Mouse (Mus musculus) limb, embryonic 14.5 days (tissue): ENCODE results near the gene Timm22. TPM values are rescaled to one million over a fixed set of nuclear protein-coding genes. Genes with fewer than 3 reads are reported as not detected.
A peak's percentile ranks its signal among the peaks of the same experiment; 100 is the strongest.

Experiments
- ATAC-seq: fragments of 200-750 bp; cut with Nextera tagmentation; 2 replicates; pipeline ENCODE4 v1.8.0; 2017; ENCODE audit warnings: low read depth, moderate number of reproducible peaks, moderate TSS enrichment; ENCODE audit not compliant: low FRiP score
- DNase-seq: peaks from one replicate; pipeline ENCODE4 v3.0.0-alpha.2; 2015; ENCODE audit warnings: low spot score
- H3K27ac ChIP-seq: fragments of 300-500 bp; sonication (generic); replicated peaks from 2 replicates; pipeline ENCODE4 v1.5.1; 2014; ENCODE audit warnings: low read depth, mild to moderate bottlenecking, low read length, moderate library complexity, mixed read lengths
- H3K27me3 ChIP-seq: fragments of 300-500 bp; sonication (generic); 2 replicates; pipeline ENCODE4 v1.6.1; 2014; ENCODE audit warnings: low read length, mixed read lengths; ENCODE audit not compliant: control insufficient read depth, insufficient read depth
- H3K36me3 ChIP-seq: fragments of 300-500 bp; sonication (generic); 2 replicates; pipeline ENCODE4 v1.6.1; 2014; ENCODE audit warnings: mild to moderate bottlenecking, low read length, moderate library complexity, mixed read lengths; ENCODE audit not compliant: control insufficient read depth, insufficient read depth
- H3K4me1 ChIP-seq: fragments of 300-500 bp; sonication (generic); 2 replicates; pipeline ENCODE4 v1.6.1; 2014; ENCODE audit warnings: antibody characterized with exemption, low read length, mixed read lengths; ENCODE audit not compliant: control insufficient read depth, insufficient read depth
- H3K4me2 ChIP-seq: fragments of 300-500 bp; sonication (generic); replicated peaks from 2 replicates; pipeline ENCODE4 v1.6.1; 2014; ENCODE audit warnings: low read depth, mild to moderate bottlenecking, low read length, moderate library complexity; ENCODE audit not compliant: severe bottlenecking
- H3K4me3 ChIP-seq: fragments of 300-500 bp; sonication (generic); replicated peaks from 2 replicates; pipeline ENCODE4 v1.5.1; 2014; ENCODE audit warnings: low read length
- H3K9ac ChIP-seq: fragments of 300-500 bp; sonication (generic); 2 replicates; pipeline ENCODE4 v1.6.1; 2014; ENCODE audit warnings: mild to moderate bottlenecking, low read depth, low read length, moderate library complexity; ENCODE audit not compliant: severe bottlenecking
- H3K9me3 ChIP-seq: fragments of 300-500 bp; sonication (generic); 2 replicates; pipeline ENCODE4 v1.6.1; 2016; ENCODE audit warnings: low read length; ENCODE audit not compliant: control insufficient read depth
- POLR2A ChIP-seq: fragments of 200-500 bp; IDR thresholded peaks from 2 replicates; pipeline ENCODE4 v1.8.0; 2012; ENCODE audit warnings: inconsistent platforms, mild to moderate bottlenecking, moderate library complexity, borderline replicate concordance; ENCODE audit not compliant: insufficient read depth, insufficient read length; ENCODE audit errors: extremely low read depth
- WGBS: fragments of 180-500 bp; shearing (Covaris S2); extraction: QIAGEN DNeasy Blood & Tissue Kit; methylation state at CpG from one replicate; pipeline ENCODE4 v1.1.7; 2014; 5-methylcytosine and 5-hydroxymethylcytosine counted together
- polyA plus RNA-seq, 2 experiments: library from polyadenylated mRNA; depleted of rRNA in 1 of 2; stranded (reverse) in 1 of 2; unstranded in 1 of 2; fragments of >200 nt; fragmentation: Nextera tagmentation in 1 of 2; extraction: Ambion mirVana in 1 of 2; gene quantifications; 2 replicates each; pipeline versions ENCODE4 v1.2.1 to v1.2.3; 2012 to 2014

The Timm22 gene
- polyA plus RNA-seq, 2 experiments = 38.5 to 125 TPM

DNA sequence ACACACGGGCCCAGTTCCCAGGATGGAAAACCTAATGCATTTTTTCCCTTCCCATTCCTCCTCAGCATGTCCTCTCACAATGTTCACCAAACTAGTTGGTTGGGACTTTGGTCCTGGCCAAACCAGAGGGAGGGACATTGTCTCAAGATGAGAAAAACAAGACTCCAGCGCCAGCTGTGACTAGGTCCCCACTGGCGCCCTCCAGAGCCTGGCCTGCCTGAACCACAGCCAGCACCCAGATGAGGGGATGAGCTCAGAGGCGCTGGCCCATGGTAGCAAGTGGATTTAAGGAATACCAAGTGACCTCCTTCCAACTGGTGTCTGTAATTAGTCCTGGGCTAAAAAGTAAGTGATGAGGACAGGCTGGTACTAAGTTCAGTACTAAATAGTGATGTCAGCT lies 14.1 kb downstream of the Timm22 start:
- Histone ChIP-seq H3K9ac (no peak overlapping the region), H3K4me1 (peaks cover 4% of the 10 kb centered on the region; the same call in 1 of the 2 replicates), H3K36me3 (peaks cover 87% of the 10 kb centered on the region), H3K27ac (no peak overlapping the region), H3K27me3 (no peaks in the 10 kb centered on the region), H3K4me3 (no peak overlapping the region), H3K4me2 (no peak overlapping the region), H3K9me3 (no peaks in the 10 kb centered on the region)
- no peak for TF ChIP-seq POLR2A
- DNase-seq (no peak), ATAC-seq (no peak)
- 77% methylated on average over 4 of the region's 4 CpGs for WGBS

DNA sequence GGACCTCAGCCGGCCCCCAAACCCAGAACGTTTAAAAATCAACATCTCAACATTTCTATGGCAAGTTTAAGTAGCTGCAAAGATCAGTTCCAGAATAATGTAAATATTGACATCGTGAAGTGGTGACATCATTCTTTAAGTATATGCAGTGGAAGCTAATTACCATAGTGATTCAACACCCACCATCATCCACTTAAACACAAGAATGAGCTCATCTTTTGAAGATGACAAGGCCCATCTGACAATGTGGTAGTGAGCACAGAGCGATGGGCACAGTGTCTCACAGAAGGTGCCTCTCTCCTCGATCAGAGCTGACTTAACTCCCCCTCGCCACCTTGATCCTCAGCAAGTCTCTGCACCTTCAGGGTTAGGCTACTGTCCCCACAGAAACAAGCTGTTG lies 19.0 kb downstream of the Timm22 start:
- Histone ChIP-seq H3K4me1 (peaks cover 20% of the 10 kb centered on the region), H3K27me3 (no peaks in the 10 kb centered on the region), H3K9ac (no peak overlapping the region), H3K9me3 (no peaks in the 10 kb centered on the region), H3K4me2 (no peak overlapping the region), H3K36me3 (peaks cover 42% of the 10 kb centered on the region), H3K4me3 (no peak overlapping the region), H3K27ac (no peak overlapping the region)
- TF ChIP-seq POLR2A = no peak
- ATAC-seq (no peak), DNase-seq (no peak)
- WGBS = 84% methylated on average over 6 of the region's 6 CpGs

DNA sequence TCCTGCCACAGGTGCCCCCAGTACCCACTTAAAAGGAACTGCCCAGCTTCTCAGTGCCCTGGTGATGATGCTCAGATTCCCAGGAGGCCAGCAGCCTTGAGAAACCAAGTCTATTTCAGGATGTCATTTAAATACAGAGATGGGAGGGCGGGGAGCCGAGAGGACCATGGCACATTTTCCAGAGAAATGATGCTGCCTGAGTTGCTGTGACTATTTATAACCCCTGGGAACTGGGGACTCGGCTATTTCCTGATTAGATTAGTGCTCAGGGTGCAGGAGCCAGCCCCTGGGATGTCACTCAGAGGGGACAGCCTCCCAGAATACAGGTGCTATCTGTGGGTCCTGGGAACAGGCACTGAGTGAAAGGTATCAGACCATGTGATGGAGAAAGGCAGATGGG lies 21.0 kb downstream of the Timm22 start:
- DNase-seq = no peak
- Histone ChIP-seq H3K4me3 (no peak overlapping the region), H3K4me1 (peaks cover 29% of the 10 kb centered on the region), H3K4me2 (no peak overlapping the region), H3K27me3 (no peaks in the 10 kb centered on the region), H3K27ac (no peak overlapping the region), H3K9me3 (no peaks in the 10 kb centered on the region), H3K9ac (no peak overlapping the region), H3K36me3 (peaks cover 31% of the 10 kb centered on the region)
- TF ChIP-seq POLR2A = no peak
- WGBS = 62% methylated on average over 3 of the region's 3 CpGs
- ATAC-seq = no peak

DNA sequence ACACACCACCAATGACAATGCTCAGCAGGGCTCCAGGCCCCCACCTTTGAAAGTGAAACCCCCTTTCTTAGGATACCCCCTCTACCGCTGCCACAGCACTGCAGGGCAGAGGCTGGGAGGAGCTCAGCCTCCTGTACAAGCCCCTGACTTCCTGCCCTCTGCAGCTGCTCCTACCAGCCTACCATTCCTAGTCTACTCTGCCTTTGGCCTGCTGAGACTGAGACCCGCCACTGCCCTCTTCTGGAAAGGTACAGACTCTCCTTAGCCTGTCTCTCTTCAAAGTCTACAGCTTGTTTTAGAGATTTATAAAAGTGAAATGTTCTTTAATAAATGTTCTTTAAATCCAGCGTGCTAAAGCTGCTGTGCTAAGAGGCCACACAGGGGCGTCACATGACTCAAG lies 22.3 kb downstream of the Timm22 start:
- Histone ChIP-seq H3K9ac (peak overlapping the region; percentile 31; the same call in 1 of the 2 replicates), H3K9me3 (no peaks in the 10 kb centered on the region), H3K27me3 (no peaks in the 10 kb centered on the region), H3K4me3 (no peak overlapping the region), H3K36me3 (peaks cover 18% of the 10 kb centered on the region), H3K27ac (peak overlapping the region; percentile 88), H3K4me2 (no peak overlapping the region), H3K4me1 (peaks cover 35% of the 10 kb centered on the region)
- DNase-seq (no peak), ATAC-seq (0 out of 2 replicates have a peak, but pooled peaks have one; percentile 24)
- 30% methylated on average over 4 of the region's 4 CpGs for WGBS
- TF ChIP-seq POLR2A = no peak

DNA sequence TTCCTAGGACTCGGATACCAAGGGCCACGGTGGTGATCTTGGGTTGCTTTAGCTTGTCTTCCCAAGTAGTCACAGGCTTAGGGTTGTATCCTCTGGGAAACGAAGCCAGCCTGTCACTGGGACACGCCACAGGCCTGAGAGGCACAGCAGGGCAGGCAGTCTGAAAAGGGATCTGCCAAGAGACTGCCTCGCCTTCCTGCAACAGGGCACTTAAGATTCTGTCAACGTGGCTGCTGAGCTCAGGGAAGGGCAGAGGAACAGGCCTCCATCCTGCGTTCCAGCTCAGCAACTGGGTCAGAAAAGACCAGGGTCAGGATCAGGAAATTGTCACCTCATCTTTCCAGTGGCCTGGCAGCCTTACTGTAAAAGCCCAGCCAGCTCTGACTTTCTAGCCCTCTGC lies 22.8 kb downstream of the Timm22 start:
- Histone ChIP-seq H3K9ac (peak overlapping the region; percentile 31; the same call in 1 of the 2 replicates), H3K27me3 (no peaks in the 10 kb centered on the region), H3K4me1 (peaks cover 40% of the 10 kb centered on the region), H3K9me3 (no peaks in the 10 kb centered on the region), H3K4me3 (no peak overlapping the region), H3K27ac (peak overlapping the region; percentile 88), H3K4me2 (no peak overlapping the region), H3K36me3 (peaks cover 13% of the 10 kb centered on the region)
- 36% methylated on average over 7 of the region's 7 CpGs for WGBS
- DNase-seq (no peak), ATAC-seq (no peak)
- no peak for TF ChIP-seq POLR2A
